Mouse (Mus musculus) spleen, postnatal 10 days (tissue): ENCODE data around the gene Casp2.
A peak's percentile ranks its signal among the peaks of the same experiment; 100 is the strongest.

Experiments
- DNase-seq, 2 experiments: peaks; one replicate each; pipeline ENCODE4 v3.0.0; 2021 to 2022; ENCODE audit warnings: low spot score in 2 of 2

Casp2 gene

DNA sequence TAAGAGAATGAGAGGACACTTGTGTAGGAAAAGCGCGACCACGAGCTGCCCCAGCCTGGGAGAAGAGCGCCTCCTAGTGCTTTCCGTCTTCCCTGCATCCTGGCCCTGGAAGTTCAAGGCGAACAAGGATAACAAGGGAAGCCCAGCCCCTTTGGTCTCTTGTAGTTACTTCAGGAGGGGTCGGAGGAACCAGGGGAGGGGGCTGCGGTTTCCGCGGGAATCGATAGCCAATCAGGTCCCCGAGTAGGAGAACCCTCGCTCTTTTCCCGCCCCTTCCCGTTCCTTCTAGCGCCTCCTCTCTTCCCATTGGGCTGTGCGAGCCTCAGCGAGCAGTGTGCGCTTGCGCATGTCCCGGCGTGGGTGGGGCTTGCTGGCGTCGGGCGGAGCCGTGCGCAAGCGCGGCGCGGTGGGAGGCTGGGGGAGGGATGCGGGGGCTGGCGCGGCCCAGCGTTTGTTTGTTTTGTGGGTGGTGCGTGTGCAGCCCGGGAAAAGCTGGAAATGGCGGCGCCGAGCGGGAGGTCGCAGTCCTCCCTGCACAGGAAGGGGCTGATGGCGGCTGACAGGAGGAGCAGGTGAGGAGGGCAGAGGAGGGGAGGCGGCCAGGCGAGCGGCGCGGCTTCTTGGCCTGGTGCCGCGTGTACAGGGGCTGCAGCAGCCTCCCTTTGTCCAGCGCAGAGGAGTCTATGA lies at the start of gene Casp2:
Gene Casp2, plus strand, starts transcription at position 360 of the 687 bp plus-strand sequence.
- peak; percentile 95 to 98 for DNase-seq

DNA sequence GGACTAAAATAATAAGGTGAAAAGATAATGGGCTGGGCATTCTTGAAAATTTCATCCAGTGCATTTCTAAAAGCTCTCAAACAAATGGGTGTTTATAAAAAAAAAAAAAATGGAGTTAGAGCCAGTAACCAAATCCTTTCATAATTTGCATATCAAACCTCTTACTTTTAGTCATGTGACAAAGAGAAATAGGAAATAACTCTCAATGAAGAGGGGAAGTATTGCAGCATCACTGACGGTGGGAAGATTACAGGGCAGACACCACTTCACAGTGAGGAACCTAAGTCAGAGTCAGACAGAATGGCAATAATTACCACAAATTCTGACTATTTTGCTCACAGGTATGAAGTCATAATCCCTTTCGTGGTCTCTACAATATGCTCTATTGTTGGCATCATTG lies 49.8 kb upstream of the Casp2 start, which contains the start of gene Tas2r144:
Gene Tas2r144, plus strand, starts transcription at position 301 of the 400 bp plus-strand sequence.
- DNase-seq = no peak

DNA sequence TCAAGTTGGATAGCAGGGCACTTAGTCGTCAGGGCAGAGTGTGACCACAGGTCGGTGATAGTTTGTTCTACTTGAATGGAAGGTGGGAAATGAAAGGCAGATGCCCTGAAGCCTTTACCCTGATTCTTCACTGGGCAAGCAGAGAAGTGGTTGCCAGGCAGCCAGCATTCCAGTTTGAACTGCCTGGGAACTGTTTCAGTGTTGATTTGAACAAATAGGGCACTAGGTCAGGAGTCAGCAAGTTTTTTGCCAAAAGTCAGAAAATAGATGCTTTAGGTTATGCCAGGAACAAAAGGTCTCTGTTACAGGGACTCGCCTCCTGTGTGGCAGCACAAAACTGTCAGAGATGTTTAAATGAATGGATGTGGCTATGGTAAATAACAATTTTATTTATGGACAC lies 42.5 kb upstream of the Casp2 start:
- DNase-seq = no peak

DNA sequence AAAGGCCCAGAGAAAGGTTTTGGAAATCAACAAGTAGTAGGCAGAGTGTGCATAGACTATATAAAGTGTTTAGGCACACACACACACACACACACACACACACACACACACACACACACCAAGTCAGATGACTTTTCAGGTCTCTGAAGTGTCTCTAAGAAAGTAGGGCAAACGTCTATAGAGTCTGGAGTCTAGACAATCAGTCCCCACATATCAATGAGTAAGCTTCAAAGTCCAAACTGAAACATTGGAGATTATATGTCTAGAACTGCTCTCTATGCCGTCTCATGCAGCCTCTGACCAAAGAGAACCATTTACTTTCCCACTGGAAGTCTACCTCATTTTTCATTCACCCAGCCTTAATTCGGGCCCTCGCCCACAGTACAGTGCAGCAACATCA lies 39.7 kb upstream of the Casp2 start:
- no peak for DNase-seq

DNA sequence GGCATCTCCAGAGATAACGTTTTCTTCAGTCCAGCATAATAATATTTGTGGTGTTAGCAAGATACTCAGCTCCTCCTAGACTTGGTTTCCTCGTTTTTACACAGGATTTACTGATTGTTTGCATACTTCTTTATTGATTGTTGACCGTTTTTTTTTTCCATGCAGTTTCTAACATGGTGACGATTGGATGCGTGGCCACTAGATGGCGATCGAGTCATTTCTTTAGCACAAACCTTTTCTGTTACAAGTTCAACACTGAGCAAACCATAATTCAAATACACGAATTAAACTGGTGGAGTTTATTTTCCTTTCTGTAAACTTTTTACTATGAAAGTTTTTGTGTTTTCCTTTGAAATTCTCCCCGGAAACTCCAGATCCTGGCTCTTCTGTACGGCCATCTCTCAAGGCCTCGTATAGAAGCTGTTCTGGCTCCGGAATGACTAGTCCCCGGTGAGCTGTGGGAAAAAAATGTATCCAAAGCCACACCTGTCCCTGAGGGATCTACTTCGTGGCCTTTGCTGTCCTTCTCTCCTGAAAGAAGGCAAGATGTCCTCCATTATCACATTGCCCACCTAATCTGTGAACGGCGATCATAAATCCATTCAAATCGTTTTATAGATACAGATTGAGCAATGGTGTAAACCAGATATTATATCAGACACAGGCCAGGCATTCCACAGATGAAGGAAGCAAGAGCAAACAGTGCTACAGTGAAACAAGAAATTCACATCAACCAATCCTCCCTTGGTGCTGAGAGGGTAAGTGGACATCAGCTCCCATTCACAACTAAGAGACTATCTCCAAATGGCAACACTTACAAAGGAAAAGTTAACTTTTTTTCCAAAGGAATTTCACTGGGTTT lies 37.3 kb upstream of the Casp2 start:
- DNase-seq = peak; percentile 33 to 79

DNA sequence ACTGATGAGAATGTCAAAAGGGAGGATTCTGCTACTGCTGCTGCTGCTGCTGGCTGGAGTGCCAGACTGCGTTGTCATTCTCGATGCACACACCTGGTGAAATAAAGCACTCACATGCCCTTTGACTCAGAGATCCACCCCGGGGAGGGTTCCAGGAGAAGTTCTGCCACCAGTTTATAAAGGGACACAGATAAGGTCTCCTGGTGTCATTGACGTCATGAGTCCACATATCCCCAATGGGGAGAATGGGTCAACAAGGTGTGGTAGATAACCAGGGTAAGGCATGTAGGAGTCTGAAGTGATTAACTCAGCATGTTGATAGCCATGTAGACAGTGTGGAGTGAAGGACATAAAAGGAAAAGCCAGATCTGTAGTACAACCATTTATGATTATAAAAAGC lies 35.2 kb upstream of the Casp2 start:
- DNase-seq = no peak

DNA sequence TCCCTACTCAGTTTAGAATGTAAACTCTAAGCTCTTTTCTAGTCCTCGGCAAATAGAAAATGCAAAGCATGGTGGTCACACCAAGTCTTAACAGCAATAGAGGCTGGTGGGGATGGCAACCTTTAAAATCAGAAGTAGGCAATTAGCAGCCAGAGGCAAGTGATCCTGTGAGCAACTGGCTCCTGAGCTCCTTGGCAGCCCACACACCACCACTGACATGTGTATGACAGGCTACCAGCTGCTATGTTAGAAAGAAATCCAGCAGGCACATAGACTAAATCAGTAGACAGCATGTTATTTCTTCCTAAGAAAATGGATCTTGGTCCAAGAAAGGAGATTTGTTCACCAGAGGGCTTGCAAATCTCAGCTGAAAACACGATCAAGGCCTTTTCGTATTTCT lies 33.6 kb upstream of the Casp2 start:
- no peak for DNase-seq

DNA sequence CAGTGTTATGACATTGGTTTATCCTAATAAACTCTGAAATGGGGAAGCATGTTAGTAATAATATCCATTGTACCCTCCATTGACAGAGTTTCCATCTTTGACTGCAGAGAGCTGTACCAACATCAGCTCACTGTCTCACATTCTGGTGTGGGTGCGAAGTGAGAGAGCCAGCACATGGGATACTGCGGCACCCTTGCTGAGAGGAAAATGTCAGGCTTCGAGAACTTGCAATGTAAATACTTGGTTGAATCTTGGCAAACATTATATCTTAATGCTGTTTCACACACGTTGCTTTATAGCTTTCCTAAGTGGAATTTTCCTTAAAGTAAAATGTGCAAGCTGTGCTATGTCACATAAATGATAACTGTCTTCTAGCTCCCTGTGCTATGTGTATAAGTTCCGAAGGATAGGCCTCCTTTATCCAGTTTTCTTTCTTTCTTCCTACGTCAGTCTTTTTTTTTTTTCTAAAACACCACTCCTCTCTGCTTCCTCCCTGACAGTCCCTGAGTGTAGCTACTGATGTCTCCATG lies 27.4 kb upstream of the Casp2 start:
- DNase-seq = no peak

DNA sequence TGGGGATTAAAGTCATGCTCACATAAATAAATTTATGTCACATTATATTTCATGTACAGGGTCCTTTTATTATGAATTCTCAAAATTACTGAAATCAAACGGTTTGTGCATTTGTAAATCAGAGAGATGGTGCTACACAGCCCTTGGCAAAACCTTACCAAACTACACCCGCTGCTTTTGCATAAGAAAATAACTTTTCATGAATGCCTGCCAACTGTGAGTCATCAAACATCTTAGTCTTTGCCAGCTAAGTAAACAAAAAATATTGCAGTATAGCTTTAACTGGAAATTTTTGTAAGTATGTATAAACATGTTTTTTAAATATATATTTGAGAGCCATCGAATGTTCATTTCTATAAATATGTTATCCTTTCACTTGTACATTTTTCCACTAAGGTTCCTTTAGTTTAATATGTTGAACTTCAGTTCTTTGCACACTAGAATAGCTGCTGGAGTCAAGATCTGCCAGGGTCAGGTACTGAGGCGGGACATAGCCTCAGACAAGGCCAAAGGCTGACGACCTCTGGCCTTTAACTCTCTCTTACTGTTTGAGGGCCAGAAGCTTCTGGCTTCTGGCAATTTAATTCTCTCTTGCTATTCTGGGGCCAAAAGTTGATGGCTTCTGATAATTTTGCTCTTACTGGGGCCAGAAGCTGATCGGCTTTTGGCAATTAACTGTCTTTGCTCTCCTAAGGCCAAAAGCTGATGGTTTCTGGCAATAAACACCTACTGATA lies 23.3 kb upstream of the Casp2 start:
- no peak for DNase-seq

DNA sequence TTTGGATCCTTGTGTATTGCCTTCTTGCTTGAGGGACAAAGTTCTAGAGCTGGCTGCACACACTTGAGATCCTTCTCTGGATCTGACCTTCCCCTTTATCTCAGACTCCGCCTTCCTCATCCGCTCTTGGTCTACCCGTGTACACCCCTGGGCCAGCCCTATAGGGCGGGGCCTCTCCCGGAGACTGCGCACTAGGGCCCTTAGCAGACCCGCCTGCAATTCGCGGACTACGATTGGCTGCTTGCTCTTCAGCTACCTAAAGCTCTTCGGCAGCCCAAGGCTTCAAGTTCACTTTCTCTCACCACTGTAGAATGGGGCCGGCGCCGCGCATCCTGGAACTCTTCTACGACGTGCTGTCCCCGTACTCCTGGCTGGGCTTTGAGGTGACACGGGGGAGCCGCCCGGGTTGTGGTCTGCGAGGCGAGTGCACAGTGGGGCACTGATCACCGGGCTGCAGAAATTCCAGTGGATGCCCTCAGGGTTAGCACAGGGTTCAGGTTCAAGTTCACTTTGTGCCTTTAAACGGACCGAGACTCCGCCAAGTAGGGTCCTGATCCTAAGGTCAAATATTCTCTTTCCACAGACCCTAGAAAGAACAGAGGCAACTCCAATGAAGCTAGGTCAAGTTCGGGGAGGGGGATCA lies 19.0 kb upstream of the Casp2 start, which contains the start of gene Gstk1:
Gene Gstk1, plus strand, starts transcription at position 225 of the 643 bp plus-strand sequence.
- DNase-seq = peak; percentile 46 to 84

DNA sequence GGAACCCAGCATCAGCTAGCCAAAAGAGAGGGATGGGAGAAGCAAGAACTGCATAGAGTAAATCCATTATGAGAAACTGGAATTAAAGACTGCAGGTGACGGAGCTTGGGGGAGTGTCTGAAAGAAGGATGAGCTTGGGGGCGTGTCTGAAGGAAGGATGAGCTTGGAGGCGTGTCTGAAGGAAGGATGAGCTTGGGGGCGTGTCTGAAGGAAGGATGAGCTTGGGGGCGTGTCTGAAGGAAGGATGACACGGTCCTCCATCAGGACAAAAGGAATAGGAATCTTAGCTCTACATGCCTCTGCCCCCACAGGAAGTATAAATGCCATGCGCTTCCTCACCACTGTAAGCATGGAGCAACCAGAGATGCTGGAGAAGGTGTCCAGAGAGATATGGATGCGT lies 17.6 kb upstream of the Casp2 start:
- peak in 1 of 2 experiments; percentile 29 for DNase-seq

DNA sequence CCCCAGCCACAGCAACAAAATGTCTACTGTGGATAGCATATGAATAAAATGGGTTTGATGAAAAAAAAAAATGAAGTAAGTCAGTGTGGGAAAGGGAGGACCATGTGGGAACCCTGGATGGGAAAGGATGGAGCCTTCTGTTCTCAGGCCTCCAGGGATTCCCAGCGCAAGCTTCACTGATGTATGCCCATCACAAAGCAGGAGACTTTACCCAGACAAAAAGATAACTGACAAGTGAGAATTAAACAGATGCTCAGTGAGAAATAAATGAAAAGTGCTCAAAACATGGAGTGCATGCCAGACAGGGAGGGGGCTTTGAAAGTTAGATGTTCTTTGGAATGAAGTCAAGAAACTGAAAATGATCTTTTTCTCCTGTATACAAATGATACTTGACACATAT lies 16.8 kb upstream of the Casp2 start:
- no peak for DNase-seq

DNA sequence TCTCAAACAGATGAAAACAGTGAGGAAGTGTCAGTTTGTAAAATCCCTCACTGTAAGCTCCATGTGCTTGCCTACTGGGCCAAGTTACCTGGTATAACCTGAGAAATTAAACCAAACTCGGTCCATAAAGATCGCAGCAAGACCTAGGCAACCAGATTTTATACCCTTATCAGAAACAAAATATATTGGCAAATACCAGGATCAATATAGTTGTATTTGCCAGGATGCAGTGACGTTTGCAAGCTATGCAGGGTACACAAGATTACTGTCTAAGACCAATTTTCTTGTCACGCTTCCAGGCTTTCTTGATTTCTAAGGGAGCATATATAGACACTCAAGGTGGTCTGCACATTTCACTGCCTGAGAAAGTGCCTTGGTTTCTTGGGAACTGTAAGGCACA lies 13.0 kb upstream of the Casp2 start:
- no peak for DNase-seq

DNA sequence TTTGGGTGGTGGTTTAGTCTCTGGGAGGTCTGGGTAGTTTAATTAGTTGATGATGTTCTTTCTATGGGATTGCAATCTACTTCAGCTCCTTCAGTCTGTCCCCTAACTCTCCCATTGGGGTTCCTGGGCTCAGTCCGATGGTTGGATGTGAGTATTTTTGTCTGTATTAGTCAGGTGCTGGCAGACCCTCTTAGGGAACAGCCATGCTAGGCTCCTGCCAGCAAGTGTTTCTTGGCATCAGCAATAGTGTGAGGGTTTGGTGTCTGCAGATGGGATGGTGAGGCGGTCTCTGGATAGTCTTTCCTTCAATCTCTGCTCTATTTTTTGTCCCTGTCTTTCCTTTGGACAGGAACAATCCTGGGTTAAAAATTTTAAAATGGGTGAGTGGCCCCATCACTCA lies 11.7 kb upstream of the Casp2 start:
- DNase-seq = no peak

DNA sequence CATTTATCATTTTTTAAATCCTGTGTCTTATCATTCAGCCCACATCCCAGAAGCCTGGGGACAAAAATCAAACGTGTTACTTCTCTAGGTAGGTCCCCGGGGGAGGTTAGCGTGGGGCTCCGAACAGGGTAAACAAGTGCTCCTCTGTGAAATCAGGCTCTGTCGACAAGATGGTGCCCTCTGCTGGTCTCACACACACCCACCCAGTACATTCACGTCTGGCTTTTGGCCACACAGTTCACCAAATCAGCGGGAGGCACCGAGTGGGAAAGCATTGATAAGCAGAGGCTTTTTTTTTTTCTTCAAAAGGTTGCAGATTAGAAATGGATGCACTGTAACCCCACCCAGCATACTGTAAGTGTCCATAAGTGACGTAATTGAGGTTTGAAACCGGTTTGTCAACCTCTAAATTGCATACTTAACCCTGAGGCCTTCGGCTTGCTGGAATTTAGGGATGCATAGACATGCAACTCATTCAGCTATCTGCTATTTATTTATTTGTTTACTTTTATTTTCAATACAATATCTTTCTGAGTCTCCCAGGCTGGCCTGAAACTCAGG lies 7.4 kb upstream of the Casp2 start:
- DNase-seq = peak; percentile 34 to 74

DNA sequence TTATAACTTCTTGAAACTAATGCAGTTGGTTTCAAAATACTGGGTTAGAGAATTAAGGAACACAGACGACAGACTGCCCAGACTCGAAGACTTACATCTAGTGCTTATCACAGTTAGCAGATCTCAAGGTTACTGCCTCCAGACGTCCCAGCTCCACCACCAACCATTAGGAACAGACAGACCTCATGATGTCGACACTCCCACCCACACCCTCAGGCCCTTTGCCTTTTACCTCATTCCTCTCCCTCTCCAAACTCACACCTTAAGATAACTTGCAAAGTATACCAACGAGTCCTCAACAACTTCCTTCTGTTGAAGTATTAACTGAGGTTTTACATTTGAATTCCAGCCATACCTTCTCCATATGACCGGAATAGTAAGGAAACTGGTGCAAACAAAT lies 4.4 kb upstream of the Casp2 start:
- DNase-seq = no peak

DNA sequence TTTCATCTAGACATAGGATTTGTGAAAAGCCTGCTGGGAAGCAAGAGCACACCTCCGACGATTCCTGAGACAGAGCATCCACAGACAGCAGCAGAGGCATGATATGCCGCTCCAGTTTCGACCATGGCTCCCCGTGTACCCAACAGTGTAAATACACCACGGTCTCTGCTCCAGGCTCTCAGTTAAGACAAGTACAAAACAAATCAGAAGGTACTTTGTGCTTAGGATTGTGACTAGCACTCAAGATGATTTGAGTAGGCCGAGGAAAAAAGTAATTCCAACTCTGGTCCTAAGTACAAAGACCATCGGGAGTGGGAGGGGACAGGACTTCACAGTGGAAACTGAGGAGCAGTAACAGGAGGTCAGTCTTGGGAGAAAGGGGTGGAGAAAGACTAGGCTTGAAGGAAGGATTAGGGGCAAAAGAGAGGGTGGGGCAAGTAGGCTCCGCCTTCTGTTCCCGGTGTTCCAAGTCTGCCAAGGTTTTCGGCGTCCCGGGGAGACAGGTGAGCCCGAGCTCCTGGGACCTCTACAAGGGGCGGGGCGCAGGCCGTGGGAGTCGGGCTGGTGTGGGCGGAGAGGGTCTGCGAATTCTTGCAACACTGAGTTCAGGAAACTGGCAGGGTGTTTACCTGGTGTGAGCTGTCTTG lies 3.1 kb upstream of the Casp2 start, which contains the start of gene Tmem139:
Gene Tmem139, plus strand, starts transcription at position 447 of the 647 bp plus-strand sequence.
- DNase-seq = no peak

DNA sequence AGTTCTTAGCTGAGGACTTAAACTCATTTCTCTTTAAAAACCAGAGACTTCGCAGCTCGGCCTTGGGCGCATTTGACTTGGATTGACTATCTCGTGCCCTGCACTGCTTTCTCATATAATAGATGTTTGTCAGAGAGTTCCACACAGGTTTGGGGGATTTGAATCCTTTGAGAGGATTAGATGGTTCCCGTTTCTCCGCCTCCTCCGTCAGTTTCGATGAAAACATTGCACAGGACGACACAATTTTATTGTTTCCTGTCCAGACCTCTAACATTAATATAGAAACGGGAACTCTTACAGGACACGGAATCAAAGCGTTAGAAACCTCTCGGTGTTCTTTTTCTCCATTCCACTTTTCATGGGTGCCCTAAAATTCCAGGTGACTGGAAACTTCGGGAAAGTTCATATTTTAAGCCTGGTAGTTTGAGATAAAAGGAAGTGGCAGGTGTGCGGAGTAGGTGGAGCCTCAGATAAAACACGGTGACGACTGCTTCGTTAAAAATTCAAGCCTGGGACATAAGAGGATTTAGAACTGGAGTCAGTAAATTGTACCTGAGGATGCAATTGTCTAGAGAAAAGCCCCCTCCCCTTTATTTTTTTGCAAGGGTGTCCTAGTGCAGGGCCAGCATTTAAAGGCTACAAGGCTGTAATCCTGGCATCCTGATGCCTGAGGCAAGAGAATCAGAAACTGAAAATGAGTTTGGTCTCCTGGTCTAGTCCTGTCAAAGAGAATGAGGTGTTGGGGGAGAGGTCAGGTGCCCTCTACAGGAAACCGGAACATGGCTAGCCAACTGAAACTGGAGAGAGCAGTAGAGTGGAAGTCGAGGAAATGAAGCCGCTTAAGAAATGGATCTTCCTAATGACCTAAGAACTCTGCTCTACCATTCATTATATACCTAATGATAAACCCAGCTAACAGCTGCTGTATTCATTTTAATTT lies 876 bp downstream of the Casp2 start:
- DNase-seq = peak; percentile 28 to 32

DNA sequence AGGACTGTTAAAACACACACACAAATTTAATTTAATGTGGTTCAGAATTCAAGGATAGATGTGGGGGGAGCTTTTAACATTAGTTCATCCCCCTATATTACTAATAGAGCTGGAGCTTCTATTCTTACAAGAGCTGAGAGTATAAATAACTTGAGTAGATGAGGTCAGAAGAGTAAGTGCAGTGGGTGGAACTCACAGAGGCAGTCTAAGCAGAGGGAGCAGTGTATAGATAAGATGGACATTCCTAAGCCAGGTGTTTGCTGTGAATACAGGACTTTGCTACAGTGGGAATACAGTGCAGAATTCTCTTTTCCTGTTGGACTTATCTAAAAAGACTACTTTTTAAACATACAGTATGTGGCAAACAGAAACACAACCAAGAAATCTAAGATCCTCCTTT lies 6.0 kb downstream of the Casp2 start:
- no peak for DNase-seq
